Comparison of ENCODE assay signal across 27 mouse cellular contexts in genomic region chr12:59072286-59072685, GRCm38 (mm10). TPM values are rescaled to one million over a fixed set of nuclear protein-coding genes. Genes with fewer than 3 reads are reported as not detected.
DNase-seq lines count a peak whose midpoint lies in the region; TF ChIP-seq lines count a peak whose summit lies in the region.
"Had no signal": no experiment of that assay in that cellular context is flagged by ENCODE, and none has a peak within 500 bp of the region (broad histone marks: within the 10 kb centered on the region; RNA-seq: fewer than 3 reads in every experiment).

No protein-coding gene starts in this region.

- H3K27ac ChIP-seq in heart, embryonic 10.5 days = no peak overlapping the region
- peak overlapping the region; percentile 10; the same call in 1 of the 2 replicates for H3K27ac ChIP-seq in left cerebral cortex, adult 2 months
- H3K27ac ChIP-seq: embryonic facial prominence, embryonic 13.5 days; forebrain, embryonic 10.5 days; forebrain, embryonic 15.5 days; hindbrain, embryonic 14.5 days; kidney, embryonic 15.5 days; limb, embryonic 13.5 days; lung, embryonic 15.5 days; midbrain, embryonic 13.5 days; neural tube, embryonic 13.5 days; stomach, embryonic 15.5 days had no signal

- no peaks in the 10 kb centered on the region for H3K27me3 ChIP-seq in heart, embryonic 10.5 days (ENCODE audit: insufficient read depth, poor library complexity, severe bottlenecking)
- H3K27me3 ChIP-seq: embryonic facial prominence, embryonic 13.5 days; forebrain, embryonic 15.5 days; kidney, embryonic 15.5 days; limb, embryonic 13.5 days; lung, embryonic 15.5 days; midbrain, embryonic 13.5 days; neural tube, embryonic 13.5 days; stomach, embryonic 15.5 days had no signal

- TF ChIP-seq CTCF in left cerebral cortex, adult 2 months (IDR thresholded peaks at IDR 0.05) = no peak

- H3K4me1 ChIP-seq in heart, embryonic 10.5 days = peaks cover 5% of the 10 kb centered on the region; the same call in 1 of the 2 replicates

- peaks cover 68% of the 10 kb centered on the region for H3K36me3 ChIP-seq in heart, embryonic 10.5 days

- intact Hi-C loops in left cerebral cortex, adult 2 months (cut with DNase I) = no loop called here
- intact Hi-C loops in left cerebral cortex, postnatal 14 days (cut with DNase I) = no loop called here

- DNase-seq in heart, adult 11 months = peak; percentile 69
- no peak for DNase-seq in heart, embryonic 10.5 days (ENCODE audit: low spot score)
- peak in 1 of 2 experiments; percentile 22 for DNase-seq in left cerebral cortex, adult 2 months (ENCODE audit: extremely low spot score in 1 of 2, low spot score in 2 of 2)
- DNase-seq in left cerebral cortex, postnatal 14 days (ENCODE audit: low spot score in 2 of 2) = no peak
- peak; percentile 23 to 29 for DNase-seq in right cerebral cortex, adult 2 months (ENCODE audit: low spot score in 2 of 2)
- DNase-seq in right cerebral cortex, postnatal 10 days (ENCODE audit: low spot score in 2 of 2) = no peak
- no peak for DNase-seq in layer of hippocampus, adult 8-10 months (ENCODE audit: low spot score in 2 of 2)
- DNase-seq in testis, postnatal 10 days (ENCODE audit: low spot score) = no peak
- DNase-seq: adrenal gland, postnatal 14 days; cerebellum, adult 11-12 months; cerebellum, adult 9-11 months; gastrocnemius, postnatal 14 days; kidney, adult 18-20 months; kidney, postnatal 4 days; layer of hippocampus, adult 9-11 months; thymus, adult 18-20 months; thymus, postnatal 25 days had no signal

- no peak overlapping the region for H3K4me3 ChIP-seq in heart, embryonic 10.5 days
- no peak overlapping the region for H3K4me3 ChIP-seq in left cerebral cortex, adult 2 months
- H3K4me3 ChIP-seq: embryonic facial prominence, embryonic 13.5 days; forebrain, embryonic 10.5 days; forebrain, embryonic 15.5 days; kidney, embryonic 15.5 days; limb, embryonic 13.5 days; lung, embryonic 15.5 days; midbrain, embryonic 13.5 days; neural tube, embryonic 13.5 days; stomach, embryonic 15.5 days had no signal

- no peaks in the 10 kb centered on the region for H3K9me3 ChIP-seq in heart, embryonic 10.5 days
- H3K9me3 ChIP-seq: embryonic facial prominence, embryonic 13.5 days; forebrain, embryonic 10.5 days; forebrain, embryonic 15.5 days; kidney, embryonic 15.5 days; limb, embryonic 13.5 days; lung, embryonic 15.5 days; midbrain, embryonic 13.5 days; neural tube, embryonic 13.5 days; stomach, embryonic 15.5 days had no signal

- 85% methylated on average over 11 of the region's 11 CpGs for WGBS in heart, embryonic 10.5 days

RNA-seq across cellular contexts. Expression of gene Pnn, which starts 5.6 kb away (rescaled TPM):
- polyA plus RNA-seq in heart, embryonic 10.5 days (2016; fragmentation: Nextera tagmentation; extraction: Ambion mirVana) = 76.5 and 89.5 TPM in 2 replicates
- 10 to 100 TPM; 62.6 to 65.5 TPM for total RNA-seq in left cerebral cortex, adult 2 months (2021)
- 10 to 100 TPM; 46.0 to 51.0 TPM for total RNA-seq in left cerebral cortex, postnatal 14 days (2021)
- total RNA-seq in layer of hippocampus, adult 8-10 months (2022) = 10 to 100 TPM; 44.1 to 62.6 (median 55.0) TPM

RNA-seq across cellular contexts. Expression of gene Trappc6b, which starts 11.0 kb away (rescaled TPM):
- polyA plus RNA-seq in heart, embryonic 10.5 days (2016; fragmentation: Nextera tagmentation; extraction: Ambion mirVana) = 75.5 and 82.4 TPM in 2 replicates
- 100 to 1,000 TPM; 107 to 121 TPM for total RNA-seq in left cerebral cortex, adult 2 months (2021)
- 100 to 1,000 TPM; 107 to 121 TPM for total RNA-seq in left cerebral cortex, postnatal 14 days (2021)
- total RNA-seq in layer of hippocampus, adult 8-10 months (2022) = 100 to 1,000 TPM; 101 to 109 (median 106) TPM

RNA-seq across cellular contexts. Expression of gene Mia2, which starts 23.3 kb away (rescaled TPM):
- 38.0 and 50.8 TPM in 2 replicates for polyA plus RNA-seq in heart, embryonic 10.5 days (2016; fragmentation: Nextera tagmentation; extraction: Ambion mirVana)
- 10 to 100 TPM; 42.4 to 47.4 TPM for total RNA-seq in left cerebral cortex, adult 2 months (2021)
- 10 to 100 TPM; 46.3 to 47.9 TPM for total RNA-seq in left cerebral cortex, postnatal 14 days (2021)
- total RNA-seq in layer of hippocampus, adult 8-10 months (2022) = 10 to 100 TPM; 47.8 to 51.6 (median 49.6) TPM

RNA-seq across cellular contexts. Expression of gene Gemin2, which starts 59.1 kb away (rescaled TPM):
- polyA plus RNA-seq in heart, embryonic 10.5 days (2016; fragmentation: Nextera tagmentation; extraction: Ambion mirVana) = 30.1 and 35.6 TPM in 2 replicates
- total RNA-seq in left cerebral cortex, adult 2 months (2021) = 1 to 10 TPM; 7.0 to 7.3 TPM
- total RNA-seq in left cerebral cortex, postnatal 14 days (2021) = 1 to 10 TPM; 6.3 to 9.0 TPM
- 1 to 10 TPM; 6.8 to 9.9 (median 9.1) TPM for total RNA-seq in layer of hippocampus, adult 8-10 months (2022)

Comparison
In these comparisons a context has a peak if more than half of its experiments do, and no peak if none do; other contexts are left out.
1. DNase-seq: peak in heart, adult 11 months (single experiment) and right cerebral cortex, adult 2 months (2 of 2); none in heart, embryonic 10.5 days (single experiment), left cerebral cortex, postnatal 14 days (0 of 2), right cerebral cortex, postnatal 10 days (0 of 2), layer of hippocampus, adult 8-10 months (0 of 2) and testis, postnatal 10 days (single experiment).